Mouse (Mus musculus): ENCODE measurements at regions not wholly inside any gene's neighbourhood (a gene's known extent, or its start where the extent isn't known, plus 50 kb on each side); places are given as distances from the start of the nearest gene placed in this dataset.

DNA sequence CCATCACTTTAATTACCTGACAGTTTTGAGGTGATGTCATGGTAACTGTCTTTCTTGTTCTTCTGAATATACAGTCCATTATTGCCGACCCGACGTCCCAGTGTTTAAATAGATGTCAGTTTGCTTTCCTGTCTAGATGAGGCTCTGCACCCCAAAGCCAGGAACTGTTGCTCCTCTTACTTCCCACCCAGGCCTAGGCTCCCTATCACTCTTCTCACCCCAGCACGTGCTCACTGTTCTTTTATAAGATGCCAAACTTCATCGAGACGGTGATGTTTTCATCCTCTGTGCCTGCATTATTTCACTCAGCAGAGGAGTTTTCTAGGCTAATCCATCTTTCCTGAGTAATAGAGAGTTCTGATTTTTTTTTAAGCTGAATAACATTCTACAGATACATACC lies 156.5 kb downstream of the Adra2a start:
- H3K4me1 ChIP-seq (replicated peaks; ENCODE audit: control insufficient read depth, insufficient read depth, low read length): peaks cover 6% of the 10 kb centered on the region
- no peak overlapping the region for H3K27ac ChIP-seq
- H3K9me3 ChIP-seq (ENCODE audit: control insufficient read depth, low read length): no peaks in the 10 kb centered on the region
- DNase-seq (ENCODE audit: low spot score) (no peak), ATAC-seq (ENCODE audit: low FRiP score) (no peak)
- no peak overlapping the region for H3K9ac ChIP-seq
- no peak overlapping the region for H3K4me3 ChIP-seq (replicated peaks; ENCODE audit: low read length)
- 74% methylated on average over 6 of the region's 6 CpGs for WGBS
- H3K4me2 ChIP-seq (replicated peaks): no peak overlapping the region
- H3K27me3 ChIP-seq (ENCODE audit: control insufficient read depth, insufficient read depth, low read length): no peaks in the 10 kb centered on the region
- H3K36me3 ChIP-seq (replicated peaks; ENCODE audit: control insufficient read depth, insufficient read depth): no peaks in the 10 kb centered on the region

DNA sequence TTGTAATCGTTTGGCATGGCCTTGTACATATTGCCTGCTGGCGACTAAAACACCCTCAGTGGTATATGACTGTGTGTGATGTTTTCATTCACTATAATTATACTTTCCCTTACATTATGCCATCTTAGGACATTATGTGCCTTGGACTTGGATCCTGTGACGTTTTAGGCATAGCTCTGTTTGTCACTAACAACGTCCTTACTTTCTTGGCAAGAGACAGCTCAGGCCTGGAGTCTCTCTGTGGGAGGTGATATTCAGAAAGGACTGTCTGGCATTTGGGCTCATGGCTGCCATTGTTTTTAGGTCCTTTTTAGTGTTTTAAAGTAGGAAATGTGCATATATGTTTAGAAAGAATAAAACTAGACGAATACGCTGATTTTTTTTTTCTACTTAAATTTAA lies 158.5 kb downstream of the Adra2a start:
- Histone ChIP-seq H3K4me2 (replicated peaks) (no peak overlapping the region), H3K4me1 (replicated peaks; ENCODE audit: control insufficient read depth, insufficient read depth, low read length) (no peaks in the 10 kb centered on the region), H3K9me3 (ENCODE audit: control insufficient read depth, low read length) (no peaks in the 10 kb centered on the region), H3K27ac (no peak overlapping the region), H3K27me3 (ENCODE audit: control insufficient read depth, insufficient read depth, low read length) (no peaks in the 10 kb centered on the region), H3K9ac (no peak overlapping the region), H3K36me3 (replicated peaks; ENCODE audit: control insufficient read depth, insufficient read depth) (no peaks in the 10 kb centered on the region), H3K4me3 (replicated peaks; ENCODE audit: low read length) (no peak overlapping the region)
- ATAC-seq (ENCODE audit: low FRiP score): no peak
- no peak for DNase-seq (ENCODE audit: low spot score)
- 76% methylated on average over 6 of the region's 6 CpGs for WGBS

DNA sequence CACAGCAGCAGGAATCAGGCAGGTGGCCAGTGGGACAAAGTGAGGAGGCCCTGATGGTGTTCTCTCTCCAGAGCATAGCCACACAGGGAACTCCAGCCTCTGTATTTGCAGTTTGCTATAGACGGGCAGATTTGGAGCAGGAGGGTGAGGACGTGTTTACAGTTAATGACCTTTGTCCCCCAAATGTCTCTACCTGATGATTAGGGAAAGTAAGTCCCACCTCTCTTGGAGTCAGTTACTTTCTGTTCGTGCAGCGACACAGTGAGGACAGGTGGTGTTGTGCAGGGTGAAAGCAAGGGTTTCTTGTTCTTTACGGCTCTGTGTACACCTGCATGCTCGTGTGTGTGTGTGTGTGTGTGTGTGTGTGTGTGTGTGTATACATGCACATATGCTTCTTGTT lies 162.9 kb downstream of the Adra2a start:
- no peaks in the 10 kb centered on the region for H3K4me1 ChIP-seq (replicated peaks; ENCODE audit: control insufficient read depth, insufficient read depth, low read length)
- H3K27ac ChIP-seq: no peak overlapping the region
- DNase-seq (ENCODE audit: low spot score) (no peak), ATAC-seq (ENCODE audit: low FRiP score) (no peak)
- H3K4me2 ChIP-seq (replicated peaks): no peak overlapping the region
- no peaks in the 10 kb centered on the region for H3K9me3 ChIP-seq (ENCODE audit: control insufficient read depth, low read length)
- H3K27me3 ChIP-seq (ENCODE audit: control insufficient read depth, insufficient read depth, low read length): no peaks in the 10 kb centered on the region
- 81% methylated on average over 6 of the region's 6 CpGs for WGBS
- H3K9ac ChIP-seq: no peak overlapping the region
- H3K4me3 ChIP-seq (replicated peaks; ENCODE audit: low read length): no peak overlapping the region
- no peaks in the 10 kb centered on the region for H3K36me3 ChIP-seq (replicated peaks; ENCODE audit: control insufficient read depth, insufficient read depth)

DNA sequence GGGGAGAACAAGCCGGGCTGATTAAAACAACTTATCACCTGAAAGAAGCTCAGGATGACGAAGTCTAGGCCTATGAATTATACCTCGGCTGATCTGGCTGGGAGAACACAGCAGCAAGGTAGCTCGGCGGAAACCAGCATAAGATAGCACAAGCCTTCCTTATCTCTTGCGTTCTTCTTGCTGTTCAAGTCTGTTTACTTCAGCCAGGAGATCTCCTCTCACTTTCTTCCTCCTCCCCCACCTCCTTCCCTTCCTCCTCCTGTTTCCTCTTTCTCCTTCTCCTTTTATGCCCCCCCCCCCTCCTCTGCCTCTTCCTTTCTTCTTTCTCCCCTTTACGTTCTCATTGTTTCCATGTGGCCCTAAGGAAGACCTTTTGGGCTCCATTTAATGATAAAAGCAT lies 168.2 kb downstream of the Adra2a start:
- DNase-seq (ENCODE audit: low spot score): no peak
- Histone ChIP-seq H3K27me3 (ENCODE audit: control insufficient read depth, insufficient read depth, low read length) (no peaks in the 10 kb centered on the region), H3K4me1 (replicated peaks; ENCODE audit: control insufficient read depth, insufficient read depth, low read length) (no peaks in the 10 kb centered on the region), H3K9ac (no peak overlapping the region), H3K4me2 (replicated peaks) (no peak overlapping the region), H3K4me3 (replicated peaks; ENCODE audit: low read length) (no peak overlapping the region), H3K9me3 (ENCODE audit: control insufficient read depth, low read length) (no peaks in the 10 kb centered on the region), H3K36me3 (replicated peaks; ENCODE audit: control insufficient read depth, insufficient read depth) (no peaks in the 10 kb centered on the region), H3K27ac (no peak overlapping the region)
- ATAC-seq (ENCODE audit: low FRiP score): no peak
- WGBS: 83% methylated on average over 7 of the region's 7 CpGs

DNA sequence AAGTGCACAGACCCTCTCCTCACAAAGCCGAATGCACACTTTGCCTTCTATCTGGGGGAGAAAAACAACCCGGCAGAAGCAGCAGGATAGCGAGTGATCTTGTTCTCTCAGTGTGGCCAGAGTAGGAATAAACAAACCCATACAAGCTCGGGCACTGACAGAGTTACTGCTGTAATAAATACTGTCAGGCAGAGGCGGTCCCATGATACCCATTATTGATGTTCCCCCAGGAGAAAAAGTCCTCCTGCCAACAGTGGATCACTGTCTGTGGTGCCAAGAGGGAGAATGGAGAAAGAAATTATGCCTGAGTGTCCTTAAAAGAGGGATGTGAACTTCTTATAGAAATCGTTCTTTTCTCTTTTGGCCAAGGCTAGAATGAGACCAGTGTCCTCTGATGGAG lies 200.2 kb downstream of the Adra2a start:
- no peak overlapping the region for H3K4me3 ChIP-seq (replicated peaks; ENCODE audit: low read length)
- no peaks in the 10 kb centered on the region; the same call in 1 of the 2 replicates for H3K4me1 ChIP-seq (replicated peaks; ENCODE audit: control insufficient read depth, insufficient read depth, low read length)
- no peak for ATAC-seq (ENCODE audit: low FRiP score)
- H3K9ac ChIP-seq: no peak overlapping the region
- H3K36me3 ChIP-seq (replicated peaks; ENCODE audit: control insufficient read depth, insufficient read depth): no peaks in the 10 kb centered on the region
- no peak overlapping the region for H3K4me2 ChIP-seq (replicated peaks)
- no peaks in the 10 kb centered on the region for H3K9me3 ChIP-seq (ENCODE audit: control insufficient read depth, low read length)
- no peak overlapping the region for H3K27ac ChIP-seq
- no peak for DNase-seq (ENCODE audit: low spot score)
- WGBS: 76% methylated on average over 6 of the region's 6 CpGs
- H3K27me3 ChIP-seq (ENCODE audit: control insufficient read depth, insufficient read depth, low read length): no peaks in the 10 kb centered on the region

DNA sequence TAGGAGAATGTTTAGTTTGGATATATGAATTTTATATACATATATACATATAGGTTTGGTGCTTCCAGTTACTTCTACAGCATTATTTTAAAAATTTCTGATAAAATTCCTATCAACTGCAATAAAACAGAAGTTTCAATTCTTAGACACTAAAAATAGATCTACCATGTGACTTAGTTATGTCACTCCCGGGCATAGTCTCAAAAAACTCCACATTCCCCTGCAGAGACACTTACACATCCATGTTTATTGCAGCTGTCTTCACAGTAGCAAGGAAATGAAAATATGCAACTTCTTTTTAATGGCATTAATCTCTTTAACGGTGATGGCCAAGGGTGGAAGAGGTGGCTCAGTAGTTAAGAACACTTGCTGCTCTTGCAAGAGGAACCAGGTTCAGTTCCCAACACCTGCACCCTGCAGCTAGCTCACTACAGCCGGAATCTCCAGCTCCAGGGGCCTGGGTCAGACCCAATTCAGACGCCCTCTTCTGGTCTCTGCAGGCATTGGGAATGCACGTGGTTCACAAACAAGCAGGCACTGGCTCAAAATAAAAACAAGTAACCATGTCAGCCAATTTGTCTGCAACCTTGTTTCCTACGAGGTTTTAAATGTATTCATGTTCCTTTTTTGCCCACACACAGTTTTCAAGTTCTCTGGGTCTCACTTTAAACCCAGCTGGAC lies 204.4 kb downstream of the Adra2a start:
- no peak for DNase-seq (ENCODE audit: low spot score)

DNA sequence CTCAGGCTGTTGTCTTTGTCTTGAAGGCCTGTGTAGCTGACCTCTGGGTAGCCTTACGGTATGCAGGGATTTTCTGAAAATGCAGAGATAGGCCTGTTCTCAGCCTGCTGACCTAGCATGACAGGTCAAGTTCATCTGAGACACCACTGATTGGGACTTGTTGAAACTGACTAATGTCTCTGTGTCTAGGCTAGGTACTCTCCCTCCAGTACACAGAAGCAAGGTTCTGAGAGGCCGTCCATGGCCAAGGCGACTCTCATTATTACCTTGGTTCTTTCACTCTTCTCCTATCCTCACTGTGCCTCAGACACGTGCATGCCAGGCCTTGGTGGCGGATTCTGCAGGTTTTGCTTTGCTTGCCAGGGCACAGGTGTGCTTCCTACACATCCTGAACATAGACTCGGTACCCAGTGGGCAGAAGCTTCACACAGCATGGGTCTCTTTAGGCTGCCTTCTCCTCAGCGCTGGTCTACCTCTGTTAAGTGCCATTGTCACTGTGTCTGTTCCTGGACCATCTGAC lies 208.3 kb downstream of the Adra2a start:
- no peak for ATAC-seq (ENCODE audit: low FRiP score)
- H3K27me3 ChIP-seq (ENCODE audit: control insufficient read depth, insufficient read depth, low read length): no peaks in the 10 kb centered on the region
- WGBS: 84% methylated on average over 7 of the region's 7 CpGs
- no peak overlapping the region for H3K4me2 ChIP-seq (replicated peaks)
- H3K4me1 ChIP-seq (replicated peaks; ENCODE audit: control insufficient read depth, insufficient read depth, low read length): no peaks in the 10 kb centered on the region
- no peak overlapping the region for H3K27ac ChIP-seq
- no peak overlapping the region for H3K4me3 ChIP-seq (replicated peaks; ENCODE audit: low read length)
- DNase-seq (ENCODE audit: low spot score): no peak
- no peak overlapping the region for H3K9ac ChIP-seq
- no peaks in the 10 kb centered on the region for H3K9me3 ChIP-seq (ENCODE audit: control insufficient read depth, low read length)
- H3K36me3 ChIP-seq (replicated peaks; ENCODE audit: control insufficient read depth, insufficient read depth): no peaks in the 10 kb centered on the region

More for the DNA sequence above, 204.4 kb downstream of the Adra2a start:
- no peaks in the 10 kb centered on the region for H3K9me3 ChIP-seq (ENCODE audit: control insufficient read depth, low read length)
- no peak overlapping the region for H3K4me2 ChIP-seq (replicated peaks)
- 30% methylated on average over 6 of the region's 6 CpGs for WGBS
- no peak overlapping the region for H3K9ac ChIP-seq
- H3K27me3 ChIP-seq (ENCODE audit: control insufficient read depth, insufficient read depth, low read length): no peaks in the 10 kb centered on the region
- no peak overlapping the region for H3K4me3 ChIP-seq (replicated peaks; ENCODE audit: low read length)
- no peak overlapping the region for H3K27ac ChIP-seq
- ATAC-seq (ENCODE audit: low FRiP score): no peak
- no peaks in the 10 kb centered on the region for H3K36me3 ChIP-seq (replicated peaks; ENCODE audit: control insufficient read depth, insufficient read depth)
- H3K4me1 ChIP-seq (replicated peaks; ENCODE audit: control insufficient read depth, insufficient read depth, low read length): no peaks in the 10 kb centered on the region; the same call in 1 of the 2 replicates

DNA sequence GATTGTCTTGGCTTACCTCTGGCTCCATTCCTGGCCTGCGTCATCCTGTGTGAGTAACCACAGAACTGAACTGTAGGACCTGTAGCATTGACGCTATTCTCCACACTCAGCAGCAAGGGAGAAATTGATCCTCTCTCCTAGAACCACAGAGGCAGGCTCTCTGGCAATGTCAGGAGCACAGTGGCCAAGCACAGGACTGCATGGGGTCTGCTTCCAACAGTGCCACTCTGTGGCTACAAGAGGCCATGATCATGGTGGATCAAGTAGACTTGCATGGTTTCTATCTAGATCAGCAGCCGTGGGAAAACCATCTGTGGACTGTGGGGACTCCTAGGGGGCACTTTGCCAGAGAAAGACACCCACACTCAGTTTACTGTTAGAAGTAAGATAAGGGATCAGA lies 213.9 kb downstream of the Adra2a start:
- Histone ChIP-seq H3K27me3 (ENCODE audit: control insufficient read depth, insufficient read depth, low read length) (no peaks in the 10 kb centered on the region), H3K9me3 (ENCODE audit: control insufficient read depth, low read length) (no peaks in the 10 kb centered on the region), H3K27ac (no peak overlapping the region), H3K4me2 (replicated peaks) (no peak overlapping the region), H3K9ac (no peak overlapping the region), H3K4me1 (replicated peaks; ENCODE audit: control insufficient read depth, insufficient read depth, low read length) (peaks cover 10% of the 10 kb centered on the region), H3K36me3 (replicated peaks; ENCODE audit: control insufficient read depth, insufficient read depth) (no peaks in the 10 kb centered on the region), H3K4me3 (replicated peaks; ENCODE audit: low read length) (no peak overlapping the region)
- ATAC-seq (ENCODE audit: low FRiP score) (no peak), DNase-seq (ENCODE audit: low spot score) (no peak)
- 91% methylated on average over 3 of the region's 3 CpGs for WGBS

DNA sequence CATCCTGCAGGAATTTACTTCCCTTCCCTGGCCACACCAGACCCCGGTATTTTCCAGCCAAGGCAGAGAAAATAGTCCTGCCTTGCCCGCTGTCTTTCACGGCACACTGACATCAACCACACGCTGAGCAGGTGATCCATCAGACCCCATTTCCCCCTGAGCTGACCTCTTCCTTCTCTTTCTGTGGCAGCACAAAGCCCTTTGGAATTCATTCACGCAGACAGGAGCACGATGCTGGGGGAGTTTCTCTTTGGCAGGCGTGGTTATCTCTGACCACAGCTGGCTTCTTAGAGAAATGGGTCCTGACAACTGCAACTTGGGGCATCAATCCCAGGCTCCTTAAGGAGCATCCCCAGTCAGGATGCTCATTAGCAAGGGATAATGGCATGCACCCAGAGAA lies 215.2 kb downstream of the Adra2a start:
- 0 out of 2 replicates have a peak overlapping the region, but pooled peaks have one; percentile 3 for H3K9ac ChIP-seq
- H3K27ac ChIP-seq: no peak overlapping the region
- peak overlapping the region; percentile 24 for H3K4me2 ChIP-seq (replicated peaks)
- WGBS: 2% methylated on average over 7 of the region's 7 CpGs
- DNase-seq (ENCODE audit: low spot score) (no peak), ATAC-seq (ENCODE audit: low FRiP score) (no peak; the same call in 1 of the 2 replicates)
- H3K4me1 ChIP-seq (replicated peaks; ENCODE audit: control insufficient read depth, insufficient read depth, low read length): peaks cover 10% of the 10 kb centered on the region
- H3K27me3 ChIP-seq (ENCODE audit: control insufficient read depth, insufficient read depth, low read length): no peaks in the 10 kb centered on the region
- H3K36me3 ChIP-seq (replicated peaks; ENCODE audit: control insufficient read depth, insufficient read depth): no peaks in the 10 kb centered on the region
- no peak overlapping the region for H3K4me3 ChIP-seq (replicated peaks; ENCODE audit: low read length)
- no peaks in the 10 kb centered on the region for H3K9me3 ChIP-seq (ENCODE audit: control insufficient read depth, low read length)

DNA sequence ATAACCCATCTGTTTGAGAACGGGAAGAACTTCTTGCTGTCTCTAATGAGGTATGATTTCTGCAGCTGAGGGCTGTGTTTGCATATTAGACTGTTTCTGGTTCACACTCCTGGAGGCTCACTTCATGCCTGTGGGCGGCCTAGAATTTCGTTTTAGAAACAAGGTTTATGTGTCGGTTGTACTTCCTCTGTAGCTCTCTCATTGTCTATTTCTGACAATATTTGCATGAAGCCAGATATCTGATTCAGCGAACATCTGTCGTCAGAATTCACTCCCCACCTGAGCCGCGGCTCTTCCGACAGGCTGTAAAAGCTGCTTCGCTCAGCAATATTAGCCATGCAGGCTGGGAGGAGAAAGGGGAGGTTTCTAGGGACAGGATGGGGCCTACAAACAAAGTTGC lies 233.4 kb downstream of the Adra2a start:
- H3K27ac ChIP-seq: no peak overlapping the region
- H3K9ac ChIP-seq: no peak overlapping the region
- ATAC-seq (ENCODE audit: low FRiP score) (no peak), DNase-seq (ENCODE audit: low spot score) (no peak)
- no peak overlapping the region for H3K4me3 ChIP-seq (replicated peaks; ENCODE audit: low read length)
- H3K27me3 ChIP-seq (ENCODE audit: control insufficient read depth, insufficient read depth, low read length): no peaks in the 10 kb centered on the region
- H3K4me1 ChIP-seq (replicated peaks; ENCODE audit: control insufficient read depth, insufficient read depth, low read length): no peaks in the 10 kb centered on the region
- WGBS: 83% methylated on average over 10 of the region's 10 CpGs
- H3K4me2 ChIP-seq (replicated peaks): no peak overlapping the region
- H3K36me3 ChIP-seq (replicated peaks; ENCODE audit: control insufficient read depth, insufficient read depth): no peaks in the 10 kb centered on the region
- no peaks in the 10 kb centered on the region for H3K9me3 ChIP-seq (ENCODE audit: control insufficient read depth, low read length)

All from hindbrain, embryonic 14.5 days (tissue).